Mouse (Mus musculus) kidney, postnatal 25 days (tissue): ENCODE results near the gene Numbl.

Experiments used
- DNase-seq, 2 experiments: peaks; one replicate each; pipeline ENCODE4 v3.0.0; 2021; ENCODE audit warnings: mixed read lengths in 2 of 2

Numbl gene

DNA sequence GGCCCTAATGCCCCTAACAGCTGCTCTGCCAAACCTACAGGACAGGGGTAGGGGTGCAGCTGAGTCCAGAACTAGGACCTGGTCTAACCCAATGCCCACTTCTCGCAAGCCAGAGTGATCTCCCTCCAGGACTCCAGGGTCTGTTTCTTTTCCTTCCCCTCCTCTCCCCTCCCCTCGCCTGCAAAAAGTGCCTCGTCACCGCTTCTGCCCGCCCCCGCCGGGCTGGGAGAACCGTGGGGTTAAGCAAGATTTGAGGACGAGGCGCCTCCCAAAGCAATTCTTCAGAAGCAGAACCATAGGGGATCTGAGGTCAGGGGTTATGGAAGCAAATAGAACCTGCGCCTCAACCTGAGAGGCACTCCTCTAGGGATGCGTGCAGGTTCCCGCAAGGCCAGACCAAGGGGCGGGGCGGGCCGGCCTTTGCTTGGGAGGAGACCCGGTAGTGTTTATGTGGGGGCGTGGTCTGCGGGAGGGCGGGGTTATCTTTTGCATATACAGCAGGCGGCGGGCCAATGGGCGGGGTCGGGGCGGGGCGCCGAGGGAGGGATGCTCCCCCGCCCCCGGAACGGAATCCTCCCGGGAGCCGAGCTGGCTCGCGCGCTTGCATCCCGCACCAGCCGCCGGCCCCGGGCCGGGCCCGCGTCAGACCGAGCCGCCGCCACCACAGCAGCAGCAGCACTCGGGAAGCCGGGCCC, at the start of gene Numbl:
Gene Numbl (plus strand): TSS at position 229 of the 695 bp plus-strand sequence.
- peak; percentile 97 to 99 for DNase-seq

- DNase-seq, result no peak
Measured at GRCm38 (mm10) chr7:27212626-27213025, 45.6 kb upstream of the Numbl start.

DNA sequence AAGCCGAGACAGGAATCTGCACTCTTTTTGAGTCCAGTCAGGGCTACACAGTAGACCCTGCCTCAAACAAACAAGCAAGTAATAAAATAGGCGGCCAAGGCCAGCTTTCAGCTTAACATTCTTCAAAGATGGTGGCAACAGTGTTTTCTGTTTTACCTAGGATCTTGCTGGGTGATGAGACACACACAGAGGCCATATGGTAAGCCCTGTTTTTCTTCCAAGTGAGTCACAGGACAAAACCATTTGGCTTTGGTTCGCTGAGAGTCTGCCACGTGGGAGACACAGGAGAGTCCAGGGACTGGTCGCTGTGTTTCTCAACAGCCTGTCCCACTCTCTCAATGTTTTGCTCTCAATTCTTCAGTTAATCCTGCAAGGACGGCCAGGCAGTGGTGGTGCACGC, 39.6 kb upstream of the Numbl start:
- DNase-seq, result no peak

DNA sequence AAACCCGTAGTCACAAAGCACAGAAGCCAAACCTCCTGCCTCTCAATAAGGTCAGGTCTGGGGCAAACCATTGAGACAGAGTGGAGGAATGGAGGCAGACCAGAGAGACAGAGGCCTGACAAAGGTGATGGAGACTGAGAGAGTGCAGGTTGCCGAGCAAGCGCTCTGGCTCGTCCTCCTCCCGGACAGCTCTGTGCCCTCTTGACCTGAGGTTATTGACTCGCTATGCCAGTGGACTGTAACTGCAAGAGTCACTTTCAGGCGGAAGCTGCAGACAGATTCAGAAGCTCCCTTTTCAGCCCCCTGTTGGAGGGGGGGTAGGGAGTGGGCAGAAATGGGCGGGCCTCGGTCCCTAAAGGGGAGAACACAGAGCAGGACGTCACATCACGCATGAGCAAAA, 38.3 kb upstream of the Numbl start:
- no peak for DNase-seq

- DNase-seq, result no peak
Measured at GRCm38 (mm10) chr7:27221939-27222338, 36.3 kb upstream of the Numbl start.

DNA sequence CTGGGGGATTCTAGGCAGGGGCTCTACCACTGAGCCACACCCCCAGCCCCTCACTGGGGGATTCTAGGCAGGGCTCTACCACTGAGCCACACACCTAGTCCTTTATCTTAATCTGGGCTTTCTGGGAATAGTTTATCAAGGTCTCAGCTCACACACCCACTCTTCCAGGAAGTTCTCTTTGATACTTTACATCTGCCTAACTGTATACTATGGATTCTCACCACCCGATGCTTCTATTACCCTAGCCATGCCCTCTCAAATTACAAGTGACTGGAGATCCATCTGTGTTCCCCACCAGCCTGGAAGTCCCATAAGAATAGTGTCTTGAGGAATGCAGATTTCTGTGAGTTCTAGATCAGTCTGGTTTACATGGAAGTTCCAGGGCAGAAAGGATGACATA, 35.7 kb upstream of the Numbl start:
- DNase-seq, result no peak

DNA sequence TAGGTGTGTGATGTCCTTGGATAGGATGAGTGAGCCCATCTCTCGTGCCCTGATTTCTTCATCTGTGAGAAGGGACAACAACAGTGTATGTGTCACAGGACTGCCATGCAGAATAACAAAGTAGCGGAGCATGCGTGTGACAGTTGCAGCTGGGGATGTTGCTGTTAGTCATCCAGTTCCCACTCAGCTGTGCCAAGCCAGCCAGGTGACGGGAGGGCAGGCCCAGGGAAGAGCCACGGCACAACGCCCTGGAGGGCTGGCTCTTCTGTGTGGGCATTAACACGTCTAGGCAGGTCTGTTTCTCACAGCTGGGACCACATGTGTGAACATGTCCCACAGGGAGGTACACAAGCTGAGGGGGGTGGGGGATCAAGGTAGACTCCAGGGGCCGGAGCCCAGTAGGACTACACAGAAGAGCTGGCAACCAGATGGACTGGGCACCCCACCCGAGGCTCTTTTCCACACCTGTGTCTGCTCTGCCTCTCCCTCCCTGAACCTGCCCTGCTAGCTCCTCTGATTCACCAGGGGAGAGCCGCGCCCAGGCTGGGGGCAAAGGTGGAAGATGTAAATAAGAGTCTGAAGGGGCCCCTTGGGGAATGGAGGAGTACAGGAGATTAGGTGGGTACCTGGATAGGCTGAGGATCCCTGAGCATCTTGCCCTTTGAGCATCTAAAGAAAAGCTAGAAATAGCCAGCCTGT, 33.2 kb upstream of the Numbl start:
- no peak for DNase-seq

DNA sequence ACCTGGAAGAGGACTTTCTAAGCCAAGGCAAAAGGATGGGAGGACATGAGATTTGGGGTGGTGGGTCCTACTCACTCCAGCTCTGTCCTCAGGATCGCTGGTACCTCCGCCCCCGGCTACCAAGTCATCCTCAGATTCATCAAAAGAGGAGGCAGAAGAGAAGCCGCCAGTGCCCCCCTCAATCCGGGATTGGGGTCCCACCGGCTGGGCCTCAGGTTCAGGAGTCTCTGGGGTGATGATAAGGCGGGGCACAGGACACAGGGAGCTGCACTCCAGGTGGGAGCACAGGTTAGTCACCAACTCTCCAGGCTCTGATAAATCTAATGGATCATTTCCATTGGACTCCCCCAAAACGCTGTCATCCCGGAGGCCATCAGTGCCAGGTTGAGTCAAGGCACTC, 31.0 kb upstream of the Numbl start:
- no peak for DNase-seq

DNA sequence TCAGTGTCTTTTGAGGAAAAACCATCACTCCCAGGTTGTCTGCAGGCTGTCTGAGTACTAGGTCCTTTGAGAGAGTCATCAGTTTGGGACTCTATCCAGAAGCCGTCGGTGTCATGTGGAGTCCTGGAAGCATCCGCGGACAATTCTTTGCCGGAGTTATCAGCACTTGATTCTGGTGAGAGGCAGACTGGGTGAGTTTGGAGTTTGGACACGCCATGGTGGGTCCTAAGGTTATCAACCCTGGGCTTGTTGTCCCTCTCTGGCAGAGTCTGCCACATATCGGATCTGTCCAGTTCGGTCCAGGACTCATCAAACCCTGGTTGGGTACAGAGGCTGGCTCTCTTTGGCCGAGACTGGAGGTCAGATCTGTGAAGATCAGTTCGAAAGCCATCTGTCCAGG, 30.6 kb upstream of the Numbl start:
- no peak for DNase-seq

DNA sequence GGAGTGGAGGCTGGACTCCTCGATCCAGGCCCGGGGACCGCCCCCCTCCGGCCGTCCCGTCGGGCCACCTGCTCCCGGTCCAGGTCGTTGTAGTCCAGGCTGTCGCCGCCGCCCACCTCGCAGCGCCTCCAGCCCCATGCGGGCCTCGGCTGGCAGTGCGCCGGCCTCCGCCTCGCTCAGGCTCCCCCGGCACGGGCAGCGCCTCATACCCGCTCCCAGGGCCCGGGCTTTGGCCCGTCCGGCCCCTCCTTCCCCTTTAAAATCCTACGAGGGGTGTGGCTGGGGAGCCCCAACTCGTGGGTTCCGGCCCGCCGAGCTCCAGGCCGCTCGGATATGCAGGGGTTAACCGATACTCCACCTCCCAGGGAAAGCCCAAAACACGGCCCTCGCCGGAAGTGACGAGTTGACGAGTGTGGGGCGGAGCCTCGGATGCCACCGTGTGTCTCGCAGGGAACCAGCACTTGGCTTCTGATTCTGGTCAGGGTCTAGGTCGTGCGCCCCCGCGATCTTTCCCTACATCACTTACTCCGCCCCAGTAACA, 29.9 kb upstream of the Numbl start, which contains the start of gene Itpkc:
Gene Itpkc (minus strand): TSS at position 381 of the 541 bp plus-strand sequence.
- DNase-seq, result peak; percentile 93 to 96

GRCm38 (mm10) chr7:27228865-27229264, 29.4 kb upstream of the Numbl start:
- no peak for DNase-seq

DNA sequence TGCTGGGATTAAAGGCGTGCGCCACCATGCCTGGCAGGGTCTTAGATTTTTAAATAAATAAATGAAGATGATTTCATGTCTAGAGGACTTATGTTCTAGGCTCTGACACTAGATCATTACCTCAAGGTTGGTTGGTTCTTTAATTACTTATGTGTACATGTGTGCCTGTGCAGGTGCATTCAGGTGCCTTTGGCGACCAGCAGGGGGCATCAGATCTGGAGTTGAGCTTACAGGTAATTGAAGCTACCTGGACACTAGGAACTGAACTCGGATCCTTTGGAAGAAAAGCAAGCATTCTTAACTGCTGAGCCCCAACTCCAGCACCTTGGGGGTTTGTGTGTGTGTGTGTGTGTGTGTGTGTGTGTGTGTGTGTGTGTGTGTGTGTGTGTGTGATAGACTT, 27.5 kb upstream of the Numbl start:
- DNase-seq, result no peak

DNA sequence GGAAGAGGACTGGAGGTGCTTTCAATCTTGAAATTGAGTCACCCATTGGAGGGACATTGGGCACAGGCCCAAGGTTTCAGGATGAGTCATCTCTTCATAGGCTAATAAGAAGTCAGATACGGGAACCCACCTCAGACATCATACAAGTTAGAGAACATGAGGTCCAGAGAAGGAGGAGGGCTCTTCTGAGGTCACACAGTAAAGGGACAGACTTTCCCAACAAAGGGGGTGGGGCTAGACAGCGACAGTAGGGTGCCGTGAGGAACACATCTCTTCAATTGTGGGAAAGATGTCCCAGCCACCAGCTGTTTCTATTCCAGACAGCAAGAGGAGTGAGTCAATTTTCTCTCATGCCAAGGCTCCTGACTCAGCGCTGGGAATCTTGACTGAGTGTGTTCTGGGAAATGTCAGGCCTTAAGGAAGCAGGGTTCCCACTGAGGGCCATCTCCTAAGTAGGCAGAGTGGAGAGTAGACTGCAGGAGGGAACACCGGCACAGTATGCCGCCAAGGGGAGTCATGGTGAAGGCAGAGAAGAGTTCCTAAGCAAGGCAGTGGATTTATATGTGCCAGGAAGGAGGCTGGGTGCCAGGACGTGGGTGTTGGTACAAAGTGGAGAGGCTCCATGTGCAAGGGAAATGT, 26.4 kb upstream of the Numbl start:
- DNase-seq, result no peak

DNA sequence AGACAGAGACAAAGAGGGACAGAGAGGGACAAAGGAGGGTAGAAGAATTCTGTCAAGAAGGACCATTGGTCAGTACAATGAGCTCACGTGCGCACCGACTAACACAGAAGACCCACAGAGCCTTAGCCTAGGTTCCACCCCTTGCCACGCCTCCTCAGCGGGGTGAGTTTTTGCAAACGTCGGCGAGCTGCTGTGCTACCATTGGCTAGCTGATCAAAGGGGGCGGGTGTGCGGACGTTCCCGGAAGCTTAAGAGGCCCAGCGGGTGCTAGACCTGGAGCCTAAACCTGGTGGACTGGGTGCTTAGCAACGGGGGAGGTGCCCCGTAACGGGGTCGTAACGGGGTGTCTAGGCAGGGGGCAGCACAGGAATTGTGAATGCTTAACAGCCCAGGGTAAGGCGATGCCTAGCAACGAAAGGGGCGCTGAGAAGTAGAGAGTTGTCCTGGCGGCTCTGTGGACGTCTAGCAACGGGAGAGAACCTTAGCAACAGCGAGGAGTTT, 25.4 kb upstream of the Numbl start, which contains the start of gene Coq8b:
Gene Coq8b (plus strand): TSS at position 243 of the 501 bp plus-strand sequence.
- peak; percentile 97 to 98 for DNase-seq

DNA sequence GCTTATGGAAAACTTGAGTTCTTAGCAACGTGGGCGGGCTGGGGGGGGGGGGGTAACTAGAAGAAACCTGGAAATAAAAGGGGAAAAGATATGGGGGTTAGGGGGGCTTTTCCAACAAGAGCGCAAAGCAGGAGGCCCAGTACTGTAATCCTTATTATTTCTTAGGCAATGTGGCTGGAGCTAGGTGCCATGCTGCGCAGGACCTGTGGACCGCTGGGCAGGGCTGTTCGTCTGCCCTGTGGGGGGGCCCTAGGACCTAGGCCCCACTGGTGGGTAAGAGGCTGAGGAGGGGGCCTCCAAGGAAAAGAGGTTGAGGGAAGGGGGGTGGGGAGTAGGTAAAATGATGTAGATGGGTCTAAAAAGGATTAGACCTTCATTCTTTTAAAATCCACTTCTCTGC, 24.9 kb upstream of the Numbl start:
- no peak for DNase-seq

DNA sequence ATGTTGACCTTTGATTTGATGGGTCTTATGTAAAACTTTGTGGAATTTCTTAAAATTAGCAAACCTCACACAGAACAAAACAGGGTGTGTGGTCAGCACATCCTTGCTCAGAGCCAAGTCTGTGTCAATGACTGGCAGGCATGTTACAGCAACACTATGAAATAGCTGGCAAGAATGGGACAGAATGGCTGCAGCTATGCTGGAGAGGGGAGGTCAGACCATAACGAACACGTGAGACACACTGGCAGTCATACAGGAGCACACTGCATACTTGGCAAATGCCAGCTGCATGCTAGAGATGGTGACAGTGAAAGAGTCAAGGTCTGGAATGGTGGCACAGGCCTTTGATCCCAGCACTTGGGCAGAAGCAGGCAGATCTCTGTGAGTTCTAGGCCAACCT, 22.5 kb upstream of the Numbl start:
- DNase-seq, result no peak

GRCm38 (mm10) chr7:27237527-27237926, 20.7 kb upstream of the Numbl start:
- DNase-seq, result no peak

DNA sequence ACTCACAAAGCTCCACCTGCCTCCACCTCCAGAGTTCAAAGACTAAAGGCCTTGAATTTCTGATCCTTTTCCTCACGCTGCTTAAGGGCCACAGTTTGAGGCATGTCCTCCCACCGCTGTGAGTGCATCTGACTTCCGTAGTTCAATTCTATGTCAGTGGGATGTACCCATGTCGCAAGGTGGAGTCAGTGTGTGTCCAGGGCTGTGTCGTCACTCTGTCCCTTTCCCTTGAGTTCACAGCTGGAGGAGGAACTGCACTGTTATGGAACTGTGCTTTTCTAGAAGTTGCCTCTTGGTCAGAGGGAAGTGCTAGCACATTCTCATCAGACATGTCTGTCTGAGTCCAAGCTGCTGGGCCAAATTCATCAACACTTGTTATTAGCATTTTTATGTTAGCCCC, 19.7 kb upstream of the Numbl start:
- DNase-seq, result no peak

- DNase-seq, result no peak
Measured at GRCm38 (mm10) chr7:27243211-27243610, 15.0 kb upstream of the Numbl start.

- peak in 1 of 2 experiments; percentile 36 for DNase-seq
Measured at GRCm38 (mm10) chr7:27244088-27244487, 14.1 kb upstream of the Numbl start.

- peak in 1 of 2 experiments; percentile 66 for DNase-seq
Measured at GRCm38 (mm10) chr7:27249146-27249545, 9.1 kb upstream of the Numbl start.

- no peak for DNase-seq
Measured at GRCm38 (mm10) chr7:27249928-27250327, 8.3 kb upstream of the Numbl start.

GRCm38 (mm10) chr7:27251946-27252345, 6.3 kb upstream of the Numbl start:
- no peak for DNase-seq
